ENCODE assay signal across 7 mouse cellular contexts in genomic region chr6:148441871-148442270, GRCm38 (mm10). TPM values are rescaled to one million over a fixed set of nuclear protein-coding genes. Genes with fewer than 3 reads are reported as not detected.
DNase-seq lines count a peak whose midpoint lies in the region; ATAC-seq and TF ChIP-seq lines count a peak whose summit lies in the region.

No protein-coding gene starts in this region.

- peaks cover 13% of the 10 kb centered on the region for H3K4me1 ChIP-seq in brown adipose tissue, adult 24 weeks (ENCODE audit: control insufficient read depth, insufficient read depth, insufficient read length, low read length)
- peaks cover 22% of the 10 kb centered on the region for H3K4me1 ChIP-seq in forebrain, embryonic 13.5 days
- H3K4me1 ChIP-seq in limb, embryonic 14.5 days (ENCODE audit: control insufficient read depth, insufficient read depth, low read length), result peaks cover 20% of the 10 kb centered on the region

- peaks cover 49% of the 10 kb centered on the region for H3K27me3 ChIP-seq in forebrain, embryonic 13.5 days
- peaks cover 24% of the 10 kb centered on the region for H3K27me3 ChIP-seq in limb, embryonic 14.5 days (ENCODE audit: control insufficient read depth, insufficient read depth, low read length)

- H3K9me3 ChIP-seq in forebrain, embryonic 13.5 days (replicated peaks), result no peaks in the 10 kb centered on the region
- H3K9me3 ChIP-seq in limb, embryonic 14.5 days (ENCODE audit: control insufficient read depth, low read length), result no peaks in the 10 kb centered on the region

- no peaks in the 10 kb centered on the region for H3K36me3 ChIP-seq in forebrain, embryonic 13.5 days (ENCODE audit: poor library complexity, severe bottlenecking)
- H3K36me3 ChIP-seq in limb, embryonic 14.5 days (ENCODE audit: control insufficient read depth, insufficient read depth, low read length), result no peaks in the 10 kb centered on the region

- H3K9ac ChIP-seq in forebrain, embryonic 13.5 days, result 0 out of 2 replicates have a peak overlapping the region, but pooled peaks have one; percentile 1
- no peak overlapping the region for H3K9ac ChIP-seq in limb, embryonic 14.5 days (ENCODE audit: low read depth, low read length, severe bottlenecking)

- no peak overlapping the region for H3K27ac ChIP-seq in brown adipose tissue, adult 24 weeks (replicated peaks; ENCODE audit: low read depth, low read length)
- H3K27ac ChIP-seq in forebrain, embryonic 13.5 days, result no peak overlapping the region
- no peak overlapping the region for H3K27ac ChIP-seq in limb, embryonic 14.5 days (replicated peaks; ENCODE audit: low read depth, low read length)

- ATAC-seq in forebrain, embryonic 13.5 days, result no peak
- no peak for ATAC-seq in limb, embryonic 14.5 days (ENCODE audit: low FRiP score, low read depth)
- no peak for ATAC-seq in megakaryocyte progenitor cell, adult 5-6 weeks (replicated peaks; ENCODE audit: poor library complexity)

- TF ChIP-seq POLR2A in limb, embryonic 14.5 days (IDR thresholded peaks at IDR 0.05; ENCODE audit: borderline replicate concordance, extremely low read depth, insufficient read depth, insufficient read length), result no peak

- WGBS in forebrain, embryonic 13.5 days, result 7% methylated on average over 5 of the region's 5 CpGs
- 6% methylated on average over 5 of the region's 5 CpGs for WGBS in limb, embryonic 14.5 days

- 0 out of 2 replicates have a peak overlapping the region, but pooled peaks have one; percentile 1 for H3K4me3 ChIP-seq in brown adipose tissue, adult 24 weeks (ENCODE audit: insufficient read depth, low read depth, low read length)
- H3K4me3 ChIP-seq in forebrain, embryonic 13.5 days, result peak overlapping the region; percentile 69
- H3K4me3 ChIP-seq in limb, embryonic 14.5 days (replicated peaks; ENCODE audit: low read length), result peak overlapping the region; percentile 3; the same call in 1 of the 2 replicates

- H3K4me2 ChIP-seq in forebrain, embryonic 13.5 days, result peak overlapping the region; percentile 92
- peak overlapping the region; percentile 82; the same call in 1 of the 2 replicates for H3K4me2 ChIP-seq in limb, embryonic 14.5 days (replicated peaks; ENCODE audit: low read depth, low read length, severe bottlenecking)

- peak; percentile 46 for DNase-seq in heart, postnatal 4 days
- no peak for DNase-seq in limb, embryonic 14.5 days (ENCODE audit: low spot score)
- DNase-seq in left cerebral cortex, adult 8-10 months (ENCODE audit: low spot score in 2 of 2), result no peak
- no peak for DNase-seq in MN1 (ENCODE audit: low spot score)

RNA-seq across cellular contexts. Expression of gene Tmtc1, which starts 2.3 kb away (rescaled TPM):
- 1.9 and 2.4 TPM in 2 replicates for polyA plus RNA-seq in brown adipose tissue, adult 24 weeks (2012; ENCODE audit: insufficient read depth, insufficient read length, missing spikeins)
- polyA plus RNA-seq in forebrain, embryonic 13.5 days (2015; fragmentation: Nextera tagmentation; extraction: Ambion mirVana), result 0.87 and 1.1 TPM in 2 replicates
- total RNA-seq in heart, postnatal 4 days (2021), result 10 to 100 TPM; 18.7 to 24.0 TPM
- 3.0 and 4.5 TPM in 2 replicates for polyA plus RNA-seq in limb, embryonic 14.5 days (2012; rRNA removed)
- polyA plus RNA-seq in limb, embryonic 14.5 days (2014; fragmentation: Nextera tagmentation; extraction: Ambion mirVana), result 1.8 and 2.0 TPM in 2 replicates
- 10 to 100 TPM; 58.3 to 69.4 (median 60.4) TPM for total RNA-seq in left cerebral cortex, adult 8-10 months (2022)
- total RNA-seq in megakaryocyte progenitor cell, adult 5-6 weeks (2015), result not detected in 2 replicates
- 0.03 TPM in 1 of 2 replicates, not detected in the other for total RNA-seq in megakaryocyte progenitor cell, adult 5-6 weeks (2017)

Comparison
In these comparisons a context has a peak if more than half of its experiments do, and no peak if none do; other contexts are left out.
1. H3K4me3 ChIP-seq: peak in every context shown above with its lines; median percentile 69 in forebrain, embryonic 13.5 days; 3 in limb, embryonic 14.5 days; 1 in brown adipose tissue, adult 24 weeks.
2. RNA of gene Tmtc1, which starts 2.3 kb away (total RNA-seq): 58.3 to 69.4 TPM in left cerebral cortex, adult 8-10 months and 18.7 to 24.0 TPM in heart, postnatal 4 days; 0.03 TPM in megakaryocyte progenitor cell, adult 5-6 weeks; every median in the first group is over 10 times any median in the second.